Comparison of ENCODE assay signal across 8 mouse cellular contexts in genomic region chr1:43112882-43113281, GRCm38 (mm10). TPM values are rescaled to one million over a fixed set of nuclear protein-coding genes. Genes with fewer than 3 reads are reported as not detected.
DNase-seq lines count a peak whose midpoint lies in the region; ATAC-seq and TF ChIP-seq lines count a peak whose summit lies in the region.

No protein-coding gene starts in this region.

- no peaks in the 10 kb centered on the region for H3K9me3 ChIP-seq in heart, embryonic 11.5 days (replicated peaks; ENCODE audit: control insufficient read depth, low read length)
- H3K9me3 ChIP-seq in E14TG2a.4 (ENCODE audit: low read length), result no peaks in the 10 kb centered on the region
- no peaks in the 10 kb centered on the region for H3K9me3 ChIP-seq in midbrain, embryonic 15.5 days

- ATAC-seq in heart, embryonic 11.5 days (replicated peaks; ENCODE audit: insufficient number of reproducible peaks, low FRiP score, low TSS enrichment), result no peak
- peak; percentile 53; the same call in 1 of the 2 replicates for ATAC-seq in midbrain, embryonic 15.5 days (replicated peaks)

- no peak overlapping the region for H3K4me2 ChIP-seq in heart, embryonic 11.5 days
- H3K4me2 ChIP-seq in midbrain, embryonic 15.5 days, result no peak overlapping the region

- peak; percentile 71 to 76 for DNase-seq in heart, postnatal 14 days
- DNase-seq in cerebellum, adult 18-20 months, result peak; percentile 58 to 71
- peak; percentile 73 for DNase-seq in gastrocnemius, adult 2 months
- DNase-seq in layer of hippocampus, postnatal 25 days (ENCODE audit: extremely low spot score in 1 of 2, low spot score in 1 of 2), result peak; percentile 49 to 65
- DNase-seq in thymus, postnatal 25 days, result peak; percentile 44

- H3K36me3 ChIP-seq in heart, embryonic 11.5 days (ENCODE audit: control insufficient read depth, insufficient read depth, low read length), result peaks cover 18% of the 10 kb centered on the region; the same call in 1 of the 2 replicates
- peaks cover 66% of the 10 kb centered on the region for H3K36me3 ChIP-seq in E14TG2a.4 (ENCODE audit: insufficient read depth, low read length)
- H3K36me3 ChIP-seq in midbrain, embryonic 15.5 days (replicated peaks), result peaks cover 32% of the 10 kb centered on the region

- H3K27ac ChIP-seq in heart, embryonic 11.5 days (ENCODE audit: low read depth, low read length), result no peak overlapping the region
- H3K27ac ChIP-seq in gastrocnemius, adult 2 months, result no peak overlapping the region
- no peak overlapping the region for H3K27ac ChIP-seq in midbrain, embryonic 15.5 days

- intact Hi-C loops in heart, postnatal 14 days (cut with DNase I), result no loop called here
- intact Hi-C loops in gastrocnemius, adult 2 months (cut with DNase I), result loop anchor here (2.0 kb wide), 1 partner anchor 198 kb away; no protein-coding TSS in a partner anchor

- H3K9ac ChIP-seq in heart, embryonic 11.5 days (ENCODE audit: low read depth, low read length), result no peak overlapping the region
- H3K9ac ChIP-seq in midbrain, embryonic 15.5 days, result no peak overlapping the region

- WGBS in heart, embryonic 11.5 days (ENCODE audit: insufficient replicate concordance), result 74% methylated on average over 2 of the region's 2 CpGs
- WGBS in midbrain, embryonic 15.5 days, result 88% methylated on average over 2 of the region's 2 CpGs

- H3K4me1 ChIP-seq in heart, embryonic 11.5 days (ENCODE audit: control insufficient read depth, insufficient read depth, low read length), result no peaks in the 10 kb centered on the region
- peaks cover 21% of the 10 kb centered on the region for H3K4me1 ChIP-seq in E14TG2a.4 (replicated peaks; ENCODE audit: low read depth, low read length)
- H3K4me1 ChIP-seq in midbrain, embryonic 15.5 days, result no peaks in the 10 kb centered on the region

- no peaks in the 10 kb centered on the region for H3K27me3 ChIP-seq in heart, embryonic 11.5 days (ENCODE audit: control insufficient read depth, insufficient read depth, low read length)
- H3K27me3 ChIP-seq in E14TG2a.4 (ENCODE audit: insufficient read depth, low read length), result no peaks in the 10 kb centered on the region
- H3K27me3 ChIP-seq in midbrain, embryonic 15.5 days (replicated peaks), result no peaks in the 10 kb centered on the region

- peak; percentile 41 for TF ChIP-seq CTCF in E14TG2a.4 (conservative IDR thresholded peaks at IDR 0.05; ENCODE audit: low read length)
- TF ChIP-seq CTCF in gastrocnemius, adult 2 months (IDR thresholded peaks at IDR 0.05), result peak; percentile 62

- no peak overlapping the region for H3K4me3 ChIP-seq in heart, embryonic 11.5 days (ENCODE audit: low read depth, low read length)
- H3K4me3 ChIP-seq in E14TG2a.4 (replicated peaks; ENCODE audit: low read length), result no peak overlapping the region
- H3K4me3 ChIP-seq in gastrocnemius, adult 2 months, result no peak overlapping the region
- H3K4me3 ChIP-seq in midbrain, embryonic 15.5 days, result no peak overlapping the region

RNA-seq across cellular contexts. Expression of gene AI597479, which starts 14.4 kb away (rescaled TPM):
- 10 to 100 TPM; 15.3 to 15.4 TPM for total RNA-seq in heart, postnatal 14 days (2021)
- polyA plus RNA-seq in heart, embryonic 11.5 days (2014; fragmentation: Nextera tagmentation; extraction: Ambion mirVana), result 22.4 and 29.8 TPM in 2 replicates
- total RNA-seq in gastrocnemius, adult 2 months (2021), result 10 to 100 TPM; 14.2 to 20.9 TPM
- total RNA-seq in layer of hippocampus, postnatal 25 days (2021), result 10 to 100 TPM; 23.5 to 25.6 TPM
- 54.0 and 54.5 TPM in 2 replicates for polyA plus RNA-seq in midbrain, embryonic 15.5 days (2015; fragmentation: Nextera tagmentation; extraction: Ambion mirVana)

RNA-seq across cellular contexts. Expression of gene Tgfbrap1, which starts 14.4 kb away (rescaled TPM):
- total RNA-seq in heart, postnatal 14 days (2021), result 10 to 100 TPM; 13.9 to 15.7 TPM
- 8.6 and 8.7 TPM in 2 replicates for polyA plus RNA-seq in heart, embryonic 11.5 days (2014; fragmentation: Nextera tagmentation; extraction: Ambion mirVana)
- total RNA-seq in gastrocnemius, adult 2 months (2021), result 10 to 100 TPM; 13.0 to 13.1 TPM
- 10 to 100 TPM; 39.8 to 42.4 TPM for total RNA-seq in layer of hippocampus, postnatal 25 days (2021)
- polyA plus RNA-seq in midbrain, embryonic 15.5 days (2015; fragmentation: Nextera tagmentation; extraction: Ambion mirVana), result 19.1 and 19.5 TPM in 2 replicates
